Mouse (Mus musculus): ENCODE measurements around the gene Gpr88. TPM values are rescaled to one million over a fixed set of nuclear protein-coding genes. Genes with fewer than 3 reads are reported as not detected.

Gpr88 gene
- total and polyA plus RNA-seq, 3 experiments = not detected

- no peak for DNase-seq (ENCODE audit: low read depth, low spot score)
- Histone ChIP-seq H3K9ac (ENCODE audit: control insufficient read depth, low read depth, low read length, poor library complexity, severe bottlenecking) (no peak overlapping the region), H3K4me1 (ENCODE audit: control insufficient read depth in 1 of 2, insufficient read depth in 2 of 2, low read length in 2 of 2) (no peaks in the 10 kb centered on the region), H3K4me3 (ENCODE audit: control insufficient read depth in 1 of 2, insufficient read depth in 1 of 2, low read depth in 2 of 2, low read length in 2 of 2) (no peak overlapping the region), H3K27ac (ENCODE audit: control insufficient read depth, low read depth, low read length) (no peak overlapping the region), H3K9me3 (replicated peaks; ENCODE audit: insufficient read depth, low read length) (no peaks in the 10 kb centered on the region), H3K36me3 (ENCODE audit: control insufficient read depth in 1 of 2, insufficient read depth in 2 of 2, low read length in 2 of 2) (no peaks in the 10 kb centered on the region), H3K79me2 (ENCODE audit: control insufficient read depth, insufficient read depth, low read length, poor library complexity) (no peaks in the 10 kb centered on the region), H3K27me3 (ENCODE audit: control insufficient read depth in 1 of 2, insufficient read depth in 2 of 2, low read length in 2 of 2) (peaks cover 0 to 3% of the 10 kb centered on the region in 2 experiments)
- TF ChIP-seq RAD21 (IDR thresholded peaks at IDR 0.05; ENCODE audit: low read depth, low read length) = no peak
- no peak for TF ChIP-seq RCOR1 (IDR thresholded peaks at IDR 0.05; ENCODE audit: low read depth, low read length)
- no peak for TF ChIP-seq ETS1 (IDR thresholded peaks at IDR 0.05; ENCODE audit: low read depth, low read length)
Observed at GRCm38 (mm10) chr3:116200060-116200459, 53.2 kb downstream of the Gpr88 start.

Other genes starting within 250 kb of the Gpr88 start
- gene Slc30a7, start 246.1 kb downstream of the Gpr88 start, total RNA-seq (2012; rRNA removed) = 8.1 and 8.8 TPM in 2 replicates
- gene Slc30a7, start 246.1 kb downstream of the Gpr88 start, polyA plus RNA-seq (2012; ENCODE audit: insufficient read depth in 1 of 2, insufficient read length in 2 of 2, low read depth in 1 of 2, low replicate concordance in 2 of 2, missing spikeins in 1 of 2) = 10 to 100 TPM in 1 of 2 experiments, not detected in 1; 19.1 TPM
- 6.6 TPM in 2 replicates for gene Extl2, start 246.0 kb downstream of the Gpr88 start, total RNA-seq (2012; rRNA removed)
- gene Extl2, start 246.0 kb downstream of the Gpr88 start, polyA plus RNA-seq (2012; ENCODE audit: insufficient read depth in 1 of 2, insufficient read length in 2 of 2, low read depth in 1 of 2, low replicate concordance in 2 of 2, missing spikeins in 1 of 2) = 10 to 100 TPM in 1 of 2 experiments, not detected in 1; 10.5 TPM
- gene Vcam1, start 123.8 kb downstream of the Gpr88 start, total RNA-seq (2012; rRNA removed) = not detected in 2 replicates
- not detected for gene Vcam1, start 123.8 kb downstream of the Gpr88 start, polyA plus RNA-seq (2012; ENCODE audit: insufficient read depth in 1 of 2, insufficient read length in 2 of 2, low read depth in 1 of 2, low replicate concordance in 2 of 2, missing spikeins in 1 of 2)
- 2.6 and 2.7 TPM in 2 replicates for gene Cdc14a, start 170.5 kb upstream of the Gpr88 start, total RNA-seq (2012; rRNA removed)
- 1 to 10 TPM in 1 of 2 experiments, not detected in 1; 5.9 TPM for gene Cdc14a, start 170.5 kb upstream of the Gpr88 start, polyA plus RNA-seq (2012; ENCODE audit: insufficient read depth in 1 of 2, insufficient read length in 2 of 2, low read depth in 1 of 2, low replicate concordance in 2 of 2, missing spikeins in 1 of 2)